1 mouse cellular context compared by ENCODE assay signal in the genomic region with DNA sequence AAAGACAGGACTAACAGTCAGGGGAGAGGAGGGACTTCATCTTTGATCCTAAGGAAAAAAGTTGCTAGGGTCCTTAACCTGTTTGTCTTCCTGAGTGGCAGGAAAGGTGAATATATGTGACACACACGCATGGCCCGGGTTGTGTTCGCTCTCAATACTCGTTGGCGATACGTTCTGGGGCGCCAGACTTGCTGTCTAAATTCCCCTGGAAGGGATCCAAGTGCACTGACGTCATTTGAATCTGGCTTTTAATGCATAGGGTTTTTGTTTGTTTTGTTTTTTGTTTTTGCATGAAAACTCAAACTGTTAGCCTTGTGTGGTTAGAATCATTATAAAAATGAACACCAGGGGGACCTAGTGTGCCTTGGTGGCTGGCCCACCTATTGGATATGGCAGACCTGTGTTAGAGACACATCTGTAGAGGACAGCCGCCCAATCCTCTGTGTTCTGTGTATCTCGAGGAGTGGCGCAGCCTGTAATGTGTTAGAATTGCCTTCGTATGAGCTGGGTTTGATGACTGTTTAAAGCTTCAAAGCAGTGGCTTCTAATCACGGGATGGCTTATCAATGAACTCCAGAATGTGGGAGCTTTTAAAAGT.
TF ChIP-seq lines count a peak whose summit lies in the region.

No protein-coding gene starts in this region.

TF ChIP-seq in CH12.LX, 34 proteins besides CTCF, POLR2A, EP300 and RAD21 (continued from another document):
- TF ChIP-seq SMC3 (IDR thresholded peaks at IDR 0.05; ENCODE audit: low read depth, low read length): peak; percentile 100
- no peak for TF ChIP-seq NRF1 (IDR thresholded peaks at IDR 0.05; ENCODE audit: low read depth, low read length)
- no peak for TF ChIP-seq CHD1 (IDR thresholded peaks at IDR 0.05; ENCODE audit: low read depth, low read length)
- TF ChIP-seq IRF4 (IDR thresholded peaks at IDR 0.05; ENCODE audit: low read depth, low read length): peak; percentile 53
- no peak for TF ChIP-seq ETS1 (conservative IDR thresholded peaks at IDR 0.05; ENCODE audit: low read depth, low read length)
- TF ChIP-seq NELFE (IDR thresholded peaks at IDR 0.05; ENCODE audit: low read depth, low read length): peak; percentile 53; the same call in 1 of the 2 replicates
- no peak for TF ChIP-seq ZNF384 (IDR thresholded peaks at IDR 0.05; ENCODE audit: low read depth, low read length)
- no peak for TF ChIP-seq JUN (IDR thresholded peaks at IDR 0.05; ENCODE audit: insufficient read depth, low read depth, low read length)
- no peak for TF ChIP-seq GABPA (IDR thresholded peaks at IDR 0.05; ENCODE audit: insufficient replicate concordance, low read depth, low read length)
- peak; percentile 75 for TF ChIP-seq MYC (IDR thresholded peaks at IDR 0.05; ENCODE audit: low read depth, low read length)
- TF ChIP-seq MAX (IDR thresholded peaks at IDR 0.05; ENCODE audit: low read length): no peak
- TF ChIP-seq RCOR1 (conservative IDR thresholded peaks at IDR 0.05; ENCODE audit: low read depth, low read length): no peak
- 0 out of 2 replicates have a peak, but pooled peaks have one; percentile 30 for TF ChIP-seq SIN3A (IDR thresholded peaks at IDR 0.05; ENCODE audit: low read length)
- no peak for TF ChIP-seq TCF12 (IDR thresholded peaks at IDR 0.05; ENCODE audit: low read depth, low read length)
